Mouse (Mus musculus) ovary, postnatal 10 days (tissue): ENCODE results near the gene Klc4.

Experiments
- DNase-seq: peaks from one replicate; pipeline ENCODE4 v3.0.0; 2022; ENCODE audit warnings: low spot score

Gene Klc4

DNA sequence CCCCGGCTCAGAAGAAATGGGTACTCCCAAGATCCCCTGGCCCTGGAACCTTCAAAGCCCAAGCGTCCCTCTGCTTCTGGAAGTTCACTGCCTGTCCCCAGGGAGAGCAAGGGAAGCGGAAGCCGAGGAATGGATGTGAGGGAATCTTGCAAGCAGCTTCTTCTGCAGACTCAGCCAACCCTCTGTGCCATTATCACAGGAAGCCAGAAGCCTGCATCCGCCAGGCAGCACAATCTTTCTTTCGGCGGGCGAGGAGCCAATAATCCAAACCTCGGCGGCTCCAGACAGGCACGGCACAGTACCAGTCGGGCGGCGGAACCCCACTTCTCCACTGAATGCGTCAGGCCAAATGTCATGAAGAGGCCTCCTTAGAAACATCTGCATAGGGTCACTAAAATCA is 24.5 kb downstream of the Klc4 start:
- no peak for DNase-seq

DNA sequence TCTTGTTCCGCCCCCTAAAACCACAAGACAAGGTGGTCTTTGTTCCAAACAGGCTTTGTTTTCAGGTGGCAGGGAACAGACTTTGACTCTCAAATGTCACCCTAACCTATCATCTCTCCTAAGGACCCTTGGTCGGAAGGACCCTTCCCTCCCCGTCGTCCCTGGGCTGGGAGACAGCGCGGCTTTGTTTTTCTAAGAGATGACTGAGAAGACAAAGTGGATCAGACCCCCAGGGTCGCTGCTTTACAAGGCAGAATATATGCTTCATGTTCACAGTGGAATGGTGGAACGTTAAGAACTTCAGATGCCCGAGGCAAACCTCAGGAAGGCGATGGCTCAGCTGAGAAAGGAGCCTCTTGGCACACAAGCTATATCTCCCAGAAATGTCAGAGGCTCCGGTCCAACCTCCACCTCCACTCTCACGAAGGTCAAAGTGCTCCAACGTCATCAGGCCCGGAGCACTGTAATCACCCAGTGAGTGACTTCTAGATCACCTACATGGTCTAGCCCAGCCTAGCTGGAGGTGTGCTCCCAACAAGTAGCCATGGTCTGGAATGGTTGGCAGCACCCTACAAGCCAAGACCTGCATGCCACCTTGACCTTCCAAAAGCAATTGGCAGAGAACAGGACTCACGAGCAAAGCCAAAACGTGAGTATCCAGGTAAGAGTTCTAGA is 26.0 kb downstream of the Klc4 start:
- no peak for DNase-seq

DNA sequence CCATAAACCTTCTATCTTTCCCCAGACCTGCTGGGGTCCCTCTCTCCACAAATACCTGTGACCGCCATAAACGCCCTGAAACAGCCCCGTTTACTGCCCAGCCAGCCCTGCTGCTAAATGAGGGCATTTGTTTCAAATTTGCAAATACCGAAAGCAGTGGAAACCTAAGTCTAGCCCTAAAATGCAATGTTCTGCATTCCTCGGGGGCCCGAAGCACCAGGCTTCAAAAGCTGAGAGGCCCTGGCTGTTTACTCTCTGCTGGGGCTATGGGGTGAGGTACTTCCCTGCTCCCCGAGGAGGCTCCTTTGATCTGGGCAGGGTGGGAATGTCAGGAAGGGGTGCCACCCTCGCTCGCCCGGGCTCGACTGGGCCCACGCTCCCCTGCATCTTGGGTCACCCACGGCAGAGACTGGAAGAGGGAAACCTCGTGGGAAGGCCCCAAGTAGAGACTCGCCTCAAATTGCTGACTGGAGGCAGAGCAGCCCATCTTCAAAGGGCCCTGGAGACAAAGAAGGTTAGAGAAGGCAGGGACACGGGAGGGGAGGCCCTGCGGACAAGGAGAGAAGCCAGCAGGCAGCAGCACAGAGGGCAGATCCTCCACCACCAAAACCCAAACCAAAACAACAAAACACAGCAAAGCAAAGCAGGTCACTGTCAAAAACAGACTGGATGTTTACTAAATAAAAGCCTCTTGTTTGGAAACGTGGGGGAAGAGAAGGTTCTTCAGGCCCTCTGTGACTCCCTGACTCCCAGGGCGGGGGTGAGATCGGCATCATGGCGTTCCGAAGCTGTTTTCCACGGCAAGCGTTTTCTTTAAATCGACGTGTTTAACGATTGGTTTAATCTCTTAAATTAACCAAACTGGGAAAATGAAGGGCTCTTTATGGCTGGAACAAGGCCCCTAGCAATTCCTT is 26.8 kb downstream of the Klc4 start:
- no peak for DNase-seq

DNA sequence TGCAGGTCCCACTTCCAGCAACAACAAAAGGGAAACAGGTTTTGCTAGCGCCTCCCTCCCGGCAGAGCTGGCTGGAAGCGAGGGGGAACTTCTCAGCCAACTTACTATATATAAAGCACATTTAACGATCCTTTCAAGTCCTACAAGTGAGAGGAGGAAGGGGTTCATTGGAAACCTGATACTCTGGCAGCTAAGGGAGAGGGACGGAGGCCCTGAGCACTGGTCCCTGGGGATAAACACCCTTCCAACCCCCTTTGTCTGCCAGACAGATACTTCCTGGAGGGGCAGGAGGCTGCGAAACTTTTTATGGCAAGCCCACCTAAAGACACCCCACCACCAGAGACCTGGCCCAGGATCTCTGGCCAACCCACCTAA is 27.4 kb downstream of the Klc4 start:
- DNase-seq, result no peak

DNA sequence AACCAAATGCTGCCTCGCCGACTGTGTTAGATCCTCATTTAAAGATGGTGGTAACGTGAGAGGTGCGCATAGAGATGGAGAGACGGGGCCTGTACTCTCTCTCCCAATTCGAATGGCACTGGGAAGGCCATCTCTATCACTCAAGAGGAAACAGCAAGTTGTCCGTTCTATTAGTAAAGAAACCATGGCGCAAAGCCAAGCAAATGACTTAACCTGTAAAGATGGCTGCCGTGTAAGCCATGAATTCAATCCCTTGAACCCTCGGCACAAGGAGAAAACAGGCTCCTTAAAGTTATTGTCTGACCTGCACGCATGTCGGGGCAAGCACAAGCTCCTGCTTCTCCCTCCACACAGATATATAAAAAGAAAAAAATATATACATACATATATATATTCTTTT is 28.0 kb downstream of the Klc4 start:
- no peak for DNase-seq

DNA sequence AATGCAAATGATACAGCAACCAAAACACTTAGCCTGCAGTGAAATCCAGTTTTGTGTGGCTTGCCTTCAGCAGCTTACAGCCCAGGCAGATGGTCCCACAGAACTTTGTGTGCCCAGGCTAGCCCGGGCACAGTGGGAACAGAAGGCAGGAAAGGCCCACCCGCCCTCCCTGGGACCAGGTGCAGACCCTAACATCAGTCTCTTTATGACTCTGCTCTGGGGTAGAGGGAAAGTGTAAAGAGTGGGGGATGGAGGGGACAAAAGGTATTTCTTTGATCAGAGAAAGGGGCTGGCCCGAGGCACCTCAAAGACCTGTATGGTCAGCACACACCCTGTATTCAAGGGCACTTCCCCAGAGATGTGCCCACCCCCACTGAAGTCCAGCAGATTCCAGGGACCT is 32.6 kb downstream of the Klc4 start:
- no peak for DNase-seq

DNA sequence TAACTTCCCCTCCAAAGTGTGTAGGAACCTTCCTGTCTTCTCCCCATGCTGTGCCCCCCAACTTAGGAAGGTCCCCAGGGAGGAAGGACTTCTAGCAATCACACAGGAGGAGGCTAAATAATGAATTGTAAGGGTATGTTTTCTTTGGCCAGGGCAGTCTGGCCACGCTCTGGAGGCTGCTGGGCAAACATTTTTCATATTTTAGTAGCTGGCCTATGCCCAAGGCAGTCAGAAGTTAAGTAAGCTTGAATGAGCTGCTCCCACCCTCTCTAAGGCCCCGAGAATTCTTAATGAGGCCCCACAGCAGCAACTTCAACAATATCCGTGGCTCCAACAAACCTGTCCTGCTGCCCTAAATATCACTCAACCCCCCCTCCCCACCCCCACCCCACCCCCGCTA is 33.0 kb downstream of the Klc4 start:
- no peak for DNase-seq

DNA sequence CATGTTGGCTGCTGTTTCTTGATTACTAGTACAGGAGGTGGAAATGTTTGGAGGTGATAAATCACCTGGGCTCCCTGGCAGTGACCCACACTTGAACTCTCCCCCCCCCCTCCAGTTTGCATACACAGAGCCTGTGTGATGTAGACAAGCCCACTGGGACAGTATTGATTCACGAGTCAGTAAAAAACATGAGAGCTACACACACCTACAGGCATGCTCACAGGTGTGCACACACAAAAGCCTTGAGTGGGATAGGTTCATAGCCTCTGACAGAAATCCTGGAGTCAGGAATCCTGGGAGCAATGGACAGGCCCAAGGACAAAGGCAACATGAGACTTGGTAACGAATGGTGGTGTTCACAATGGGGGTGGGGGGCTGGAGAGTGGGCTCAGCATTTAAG is 33.6 kb downstream of the Klc4 start:
- DNase-seq, result no peak

GRCm38 (mm10) chr17:46611316-46611715 is 34.5 kb downstream of the Klc4 start:
- DNase-seq, result no peak

GRCm38 (mm10) chr17:46609721-46610514 is 35.9 kb downstream of the Klc4 start:
- DNase-seq, result no peak

GRCm38 (mm10) chr17:46605987-46606386 is 39.8 kb downstream of the Klc4 start:
- DNase-seq, result no peak

DNA sequence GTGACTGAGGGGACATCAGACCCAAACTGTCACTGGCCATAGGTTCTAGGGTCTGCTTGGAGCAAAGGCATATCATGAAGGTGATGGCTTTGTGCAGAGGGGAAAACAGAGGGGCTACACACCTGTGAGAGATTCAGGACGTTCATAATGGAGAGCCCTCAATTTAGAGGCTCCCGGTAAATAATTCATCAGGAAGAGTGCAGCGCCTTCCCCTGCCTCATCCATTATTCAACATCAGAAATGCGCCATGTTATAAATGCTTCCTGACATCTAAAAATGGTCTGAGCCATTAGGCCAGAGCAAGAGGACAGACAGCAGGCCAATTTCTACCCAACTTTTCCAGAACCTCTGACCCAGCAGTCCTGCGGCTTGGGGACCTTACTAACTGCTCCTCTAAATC is 40.7 kb downstream of the Klc4 start:
- no peak for DNase-seq

- DNase-seq, result no peak
These were observed 42.6 kb downstream of the Klc4 start for GRCm38 (mm10) chr17:46603229-46603628.

GRCm38 (mm10) chr17:46602212-46602611 is 43.6 kb downstream of the Klc4 start:
- DNase-seq, result no peak

DNA sequence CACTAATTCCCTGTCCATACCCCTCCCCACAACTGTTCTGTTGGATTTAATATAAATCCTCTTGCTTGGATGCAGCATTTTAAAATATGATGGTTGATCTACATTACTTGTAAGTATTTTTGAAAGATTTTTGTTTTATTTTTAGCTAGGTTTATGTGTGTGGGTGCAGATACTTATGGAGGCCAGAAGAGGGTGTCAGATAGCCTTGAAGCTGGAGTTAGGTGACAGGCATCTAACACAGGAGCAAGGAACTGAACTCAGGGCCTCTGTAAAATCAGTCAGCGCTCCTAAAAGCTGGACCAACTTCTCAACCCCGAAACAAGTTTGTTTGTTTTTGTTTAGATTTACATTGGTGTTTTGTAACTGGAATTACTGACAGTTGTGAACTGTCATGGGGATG is 45.3 kb downstream of the Klc4 start:
- DNase-seq, result no peak

- no peak for DNase-seq
These were observed 46.9 kb downstream of the Klc4 start for GRCm38 (mm10) chr17:46598963-46599362.

DNA sequence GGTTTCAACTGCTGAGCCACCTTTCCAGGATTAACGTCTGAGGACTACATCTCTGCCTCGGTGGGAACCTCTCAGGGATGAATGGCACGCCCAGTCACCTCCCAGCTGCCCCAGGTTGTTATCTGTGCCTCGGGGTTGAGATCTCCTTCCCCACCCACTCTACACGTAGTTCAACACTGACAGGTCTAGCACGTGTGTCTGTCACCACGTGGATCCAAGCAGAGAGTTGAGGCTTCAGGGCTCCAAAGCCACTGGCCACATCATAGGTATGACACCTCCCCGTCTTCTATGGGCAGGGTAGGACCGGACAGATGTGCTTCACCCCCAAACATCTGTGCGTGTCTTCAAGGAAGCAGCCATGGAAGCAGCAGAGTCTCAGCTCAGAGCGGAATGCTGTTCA is 47.9 kb downstream of the Klc4 start:
- no peak for DNase-seq

DNA sequence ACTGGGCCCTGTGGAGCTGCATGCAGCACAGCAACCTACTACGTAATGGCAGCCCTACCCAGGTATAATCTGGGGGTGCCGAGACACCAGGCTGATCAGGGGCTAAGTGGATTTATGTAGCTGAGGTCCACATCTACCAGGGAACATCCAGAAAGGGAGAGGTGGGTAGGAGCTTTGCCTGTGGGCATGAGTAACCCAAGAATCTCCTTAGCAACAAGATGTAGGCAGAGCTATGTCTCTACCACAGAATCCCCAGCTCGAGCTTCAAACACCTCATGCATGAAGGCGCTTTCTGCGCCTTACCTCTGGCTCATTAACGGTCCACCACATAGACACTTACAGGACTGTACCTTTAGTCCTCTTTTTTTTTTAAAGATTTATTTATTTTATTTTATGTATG is 50.5 kb downstream of the Klc4 start:
- DNase-seq, result no peak

DNA sequence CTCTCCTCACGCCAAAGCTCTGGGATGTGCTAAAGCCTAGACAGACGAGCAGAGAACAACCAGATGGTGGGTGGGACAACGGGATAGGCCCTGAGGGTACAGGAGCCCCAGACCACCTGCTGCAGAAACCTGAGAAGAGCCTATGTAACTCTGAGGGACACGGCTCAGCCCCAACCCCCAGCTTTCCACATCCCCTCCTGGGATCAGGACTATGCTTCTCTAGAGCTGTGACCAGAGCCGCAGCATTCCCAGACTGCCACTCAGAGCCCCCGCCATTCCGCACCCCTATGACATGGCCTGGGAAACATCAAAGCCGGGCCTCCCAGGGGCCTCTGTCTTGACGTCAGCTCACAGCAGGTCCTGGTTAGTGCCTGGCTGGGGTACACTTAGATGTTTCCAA is 51.2 kb downstream of the Klc4 start:
- DNase-seq, result no peak

DNA sequence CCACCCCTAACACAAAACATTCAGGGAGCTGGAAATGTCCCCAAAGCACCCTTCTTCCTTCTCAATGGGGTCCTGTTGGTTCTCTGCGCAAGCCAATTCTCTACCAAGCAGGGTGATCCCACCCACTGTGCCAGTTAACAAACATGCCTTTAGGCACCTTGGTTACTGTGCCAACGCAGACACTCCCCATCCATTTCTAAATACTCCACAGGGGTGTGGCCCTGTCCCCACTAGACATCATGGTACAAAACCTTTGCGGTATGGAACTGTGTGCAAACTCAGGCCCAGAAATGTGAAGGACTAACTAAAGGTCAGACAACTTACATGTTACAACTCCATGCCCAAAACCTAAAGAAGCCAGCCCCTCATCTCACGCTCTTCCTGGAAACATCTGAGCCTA is 52.7 kb downstream of the Klc4 start:
- DNase-seq, result no peak

- no peak for DNase-seq
These were observed 54.4 kb downstream of the Klc4 start for GRCm38 (mm10) chr17:46591406-46591805.

DNA sequence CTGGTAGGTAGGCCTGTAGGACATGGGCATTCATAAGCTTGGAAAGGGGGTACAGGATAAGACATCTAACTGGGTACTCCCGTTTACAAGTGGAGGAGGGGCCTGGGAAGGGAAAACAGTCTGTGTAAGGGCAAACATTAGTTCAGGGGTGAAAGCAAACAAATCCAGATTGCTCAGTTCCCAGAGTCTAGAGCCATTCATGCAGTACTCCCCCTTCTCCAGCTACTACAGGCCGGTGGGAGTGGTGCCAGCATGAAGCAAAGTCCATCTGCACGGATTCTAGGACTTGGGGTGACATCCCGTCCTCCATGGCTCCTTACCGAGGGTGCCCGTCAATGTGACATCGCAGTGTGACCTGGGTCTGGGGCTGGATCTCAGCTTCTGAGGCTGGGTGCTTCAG is 55.4 kb downstream of the Klc4 start:
- no peak for DNase-seq
